Mouse (Mus musculus): Measurements from ENCODE around the gene Ccl17.
A peak's percentile ranks its signal among the peaks of the same experiment; 100 is the strongest.

GRCm38 (mm10) chr8:94776346-94776745 is 33.9 kb upstream of the Ccl17 start:
- TF ChIP-seq POLR2A (IDR thresholded peaks at IDR 0.05; ENCODE audit: extremely low read depth, insufficient read depth, low read length) (0 out of 2 replicates have a peak, but pooled peaks have one; percentile 7), CTCF (IDR thresholded peaks at IDR 0.05; ENCODE audit: extremely low read depth, insufficient read depth, low read length) (no peak)
